Mouse (Mus musculus) left cerebral cortex, postnatal 25 days (tissue): ENCODE data around the gene Dmwd. TPM values are rescaled to one million over a fixed set of nuclear protein-coding genes. Genes with fewer than 3 reads are reported as not detected.
A peak's percentile ranks its signal among the peaks of the same experiment; 100 is the strongest.

Experiments
- DNase-seq, 2 experiments: peaks; one replicate each; pipeline ENCODE4 v3.0.0; 2022; ENCODE audit warnings: low spot score in 2 of 2, mixed read lengths in 1 of 2
- intact Hi-C: fragments of 180-260 bp; cut with DNase I; formaldehyde crosslinking; loops from one replicate; pipeline ENCODE4 v1.15.1; 2025
- total RNA-seq, 2 experiments: library from RNA; stranded (reverse); gene quantifications; 2 replicates each; pipeline ENCODE4 v1.2.3; 2021

Gene Dmwd
- 100 to 1,000 TPM; 138 to 142 TPM for total RNA-seq

DNA sequence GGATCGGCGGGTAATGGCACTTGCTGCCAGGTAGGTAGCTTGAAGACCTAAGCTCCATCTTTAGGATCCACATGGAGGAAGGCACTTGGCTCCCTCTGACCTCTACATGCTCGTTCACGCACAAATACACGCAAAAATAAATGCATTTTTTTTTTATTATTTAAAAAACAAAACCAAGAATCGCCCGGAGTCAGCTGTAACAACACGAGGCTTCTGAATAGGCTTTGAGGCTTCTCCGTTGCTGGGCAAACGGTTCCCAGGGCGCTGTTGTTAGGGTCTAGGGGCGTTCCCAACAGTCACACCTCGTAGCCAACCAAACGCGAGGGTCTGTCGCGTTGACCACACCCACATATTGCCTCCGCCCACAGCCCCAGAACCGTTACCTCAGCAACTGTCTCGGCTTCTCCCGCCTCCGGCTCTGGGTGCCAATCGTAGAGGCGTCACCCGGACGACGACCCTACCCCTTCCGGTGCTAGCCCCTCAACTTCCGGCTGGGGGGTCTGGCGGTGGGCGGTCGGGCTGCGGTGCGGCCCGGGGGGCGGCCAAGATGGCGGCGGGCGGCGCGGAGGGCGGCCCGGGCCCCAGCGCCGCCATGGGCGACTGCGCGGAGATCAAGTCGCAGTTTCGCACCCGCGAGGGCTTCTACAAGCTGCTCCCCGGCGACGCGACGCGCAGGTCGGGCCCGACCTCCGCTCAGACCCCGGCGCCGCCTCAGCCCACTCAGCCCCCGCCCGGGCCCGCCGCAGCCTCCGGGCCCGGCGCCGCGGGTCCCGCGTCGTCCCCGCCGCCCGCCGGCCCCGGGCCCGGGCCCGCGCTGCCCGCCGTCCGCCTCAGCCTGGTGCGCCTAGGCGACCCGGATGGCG is at the start of gene Dmwd:
Gene Dmwd, plus strand, starts transcription at position 505 of the 863 bp plus-strand sequence.
- intact Hi-C loops = no loop called here
- DNase-seq = peak; percentile 95 to 98

DNA sequence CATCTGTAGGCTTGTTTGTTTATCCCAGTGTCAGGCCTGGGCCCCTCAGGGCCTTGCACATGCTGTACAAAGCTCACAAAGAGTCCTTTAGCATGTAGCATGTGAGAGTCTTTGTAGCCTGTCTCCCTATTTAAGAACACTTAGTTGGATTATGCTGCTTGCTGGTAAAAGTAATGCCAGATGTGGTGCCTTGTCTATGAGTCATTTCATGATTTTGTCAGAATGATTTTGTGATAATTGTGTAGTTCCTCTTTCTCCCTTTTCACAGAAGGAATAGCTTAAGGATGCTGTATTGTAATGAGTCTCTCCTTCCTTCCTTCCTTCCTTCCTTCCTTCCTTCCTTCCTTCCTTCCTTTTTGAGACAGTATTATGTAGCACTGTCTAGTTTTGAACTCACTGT is 48.0 kb upstream of the Dmwd start:
- intact Hi-C loops = no loop called here

DNA sequence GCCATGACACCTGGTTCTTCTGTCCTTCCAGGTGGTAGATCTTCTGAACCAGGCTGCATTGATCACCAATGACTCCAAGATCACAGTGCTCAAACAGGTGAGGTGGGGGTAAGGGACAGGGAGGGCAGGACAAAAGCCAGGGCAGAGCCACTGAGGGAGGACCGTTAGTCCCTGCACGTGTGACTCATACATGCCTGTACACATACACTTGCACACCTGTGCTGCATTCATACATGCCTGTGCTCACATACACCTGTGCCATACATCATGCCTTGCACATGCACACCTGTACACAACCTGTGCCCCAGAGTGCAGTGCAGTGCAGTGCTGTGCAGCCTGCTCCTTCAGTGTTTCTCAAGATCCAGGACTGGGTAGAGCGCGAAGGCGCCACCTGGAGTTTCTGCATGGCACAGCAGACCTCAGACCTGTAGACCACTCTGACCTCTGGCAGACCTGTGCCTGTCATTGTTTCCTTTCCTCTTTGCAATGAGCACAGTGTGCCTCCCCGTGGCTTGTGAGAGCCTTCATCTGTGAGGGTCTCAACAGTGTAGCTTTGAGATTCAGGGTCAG is 46.9 kb upstream of the Dmwd start:
- intact Hi-C loops = no loop called here
- DNase-seq = peak in 1 of 2 experiments; percentile 42

More for the DNA sequence above, 48.0 kb upstream of the Dmwd start:
- no peak for DNase-seq

DNA sequence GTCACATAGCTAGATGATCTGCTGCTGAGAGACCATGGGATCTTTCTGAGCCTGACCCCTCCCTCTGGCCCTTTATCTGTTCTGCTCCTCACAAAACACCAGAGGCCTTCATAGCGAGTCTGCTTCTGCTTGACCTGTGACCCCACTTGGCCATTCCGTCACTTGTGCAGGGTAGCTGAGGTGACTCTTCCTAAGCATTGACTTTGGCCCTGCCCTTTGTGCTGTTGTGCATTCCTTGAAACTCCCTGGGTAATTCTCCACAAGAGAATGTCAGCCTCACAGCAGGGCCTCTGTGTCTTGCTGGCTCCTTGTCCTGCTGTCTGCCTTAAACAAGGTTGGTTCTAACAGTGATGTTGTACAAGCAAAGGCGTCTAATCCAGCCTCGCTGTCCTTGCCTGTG is 44.4 kb upstream of the Dmwd start:
- no peak for DNase-seq
- intact Hi-C loops = no loop called here

DNA sequence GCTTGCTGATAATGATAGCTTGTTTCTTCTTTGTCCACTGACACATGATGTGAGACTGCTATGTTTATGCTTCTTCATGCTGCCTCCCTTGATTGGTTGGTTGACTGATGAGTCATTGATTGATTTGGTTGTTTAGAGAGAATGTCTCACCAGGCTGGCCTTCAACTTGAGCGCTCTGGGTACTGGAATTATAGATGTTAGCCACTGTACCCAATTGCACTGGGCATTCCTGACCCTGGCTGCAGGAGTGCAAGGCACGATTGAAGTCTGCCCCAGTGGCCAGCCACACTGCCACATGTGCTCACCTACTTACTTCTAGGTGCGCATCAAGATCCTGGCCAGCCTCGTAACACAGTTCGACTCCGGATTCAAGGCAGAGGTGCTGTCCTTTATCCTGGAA is 31.4 kb upstream of the Dmwd start:
- intact Hi-C loops = no loop called here
- DNase-seq = no peak

DNA sequence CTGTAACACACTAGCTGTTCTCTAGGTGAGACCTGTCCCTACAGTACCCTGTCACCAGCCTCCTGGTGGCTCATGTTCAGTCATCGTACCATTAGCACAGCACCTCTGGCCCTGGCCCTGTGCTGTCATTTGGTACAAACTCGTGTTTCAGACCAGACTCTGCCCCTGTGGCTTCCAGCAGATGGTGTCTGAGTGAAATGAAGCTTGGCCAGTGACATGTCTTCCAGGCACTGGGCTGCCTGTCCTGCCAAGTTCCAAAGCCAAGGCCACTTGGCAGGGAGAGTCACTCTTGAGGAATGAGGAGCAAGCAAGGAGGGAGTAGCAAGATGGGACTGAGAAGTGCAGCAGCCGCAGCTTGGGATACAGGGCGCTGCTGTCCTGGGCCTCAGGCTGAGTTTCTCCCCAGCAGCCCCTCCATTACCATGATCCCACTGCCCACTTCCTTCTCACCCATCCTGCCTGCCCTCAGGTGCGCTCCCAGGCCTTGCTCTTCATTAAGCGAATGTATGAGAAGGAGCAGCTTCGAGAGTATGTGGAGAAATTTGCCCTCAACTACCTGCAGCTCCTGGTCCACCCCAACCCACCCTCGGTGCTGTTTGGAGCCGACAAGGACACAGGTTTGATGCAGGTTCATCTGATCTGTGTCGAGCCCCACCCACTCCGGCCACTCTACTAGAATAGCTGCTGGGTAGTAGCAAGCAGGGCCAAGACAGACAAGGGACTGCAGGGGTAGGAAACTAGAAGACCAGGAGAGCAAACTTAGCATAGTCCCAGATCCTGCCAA is 29.5 kb upstream of the Dmwd start:
- intact Hi-C loops = no loop called here
- no peak for DNase-seq

DNA sequence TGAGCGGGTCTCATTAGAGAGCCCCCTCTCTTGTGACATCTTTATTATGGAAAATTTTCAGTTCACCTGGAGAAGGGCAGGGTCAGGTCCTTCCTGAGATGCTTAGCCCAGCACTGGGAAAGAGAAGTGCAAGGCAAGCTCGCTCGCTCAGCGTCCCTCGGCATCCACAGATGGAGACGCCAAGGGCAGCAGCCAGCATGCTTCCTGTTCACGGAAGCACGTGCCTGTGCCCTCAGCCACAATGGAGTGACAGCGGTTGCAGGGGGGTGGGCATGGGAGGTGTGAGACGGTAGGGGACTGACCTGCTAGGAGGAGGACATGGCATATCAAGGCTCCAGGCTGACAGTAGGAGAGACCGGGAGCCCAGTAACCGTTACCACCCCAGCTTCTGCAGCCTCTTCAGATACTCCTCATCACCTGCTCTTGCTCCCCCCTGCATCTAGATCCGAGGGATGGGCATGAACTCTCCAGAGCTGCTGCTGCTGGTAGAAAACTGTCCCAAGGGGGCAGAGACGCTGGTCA is 28.0 kb upstream of the Dmwd start:
- intact Hi-C loops = no loop called here
- DNase-seq = no peak

DNA sequence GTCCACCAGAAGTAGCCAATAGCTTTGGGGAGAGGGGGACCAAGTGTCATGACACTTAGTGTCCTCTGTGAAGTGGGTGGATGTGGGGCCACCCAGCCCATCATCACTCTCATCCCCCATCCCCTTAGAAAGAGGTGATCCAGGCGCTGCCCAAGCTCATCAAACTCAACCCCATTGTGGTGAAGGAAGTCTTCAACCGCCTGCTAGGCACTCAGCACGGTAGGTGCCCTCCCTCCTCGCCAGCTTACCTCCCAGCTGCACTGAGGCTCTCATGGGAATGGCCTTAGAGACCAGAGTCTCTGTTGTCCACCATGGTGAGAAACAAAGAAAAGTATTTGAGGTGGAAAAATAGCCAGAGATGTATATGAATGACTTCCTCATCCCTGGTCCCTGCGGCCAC is 26.8 kb upstream of the Dmwd start:
- no peak for DNase-seq
- intact Hi-C loops = no loop called here

DNA sequence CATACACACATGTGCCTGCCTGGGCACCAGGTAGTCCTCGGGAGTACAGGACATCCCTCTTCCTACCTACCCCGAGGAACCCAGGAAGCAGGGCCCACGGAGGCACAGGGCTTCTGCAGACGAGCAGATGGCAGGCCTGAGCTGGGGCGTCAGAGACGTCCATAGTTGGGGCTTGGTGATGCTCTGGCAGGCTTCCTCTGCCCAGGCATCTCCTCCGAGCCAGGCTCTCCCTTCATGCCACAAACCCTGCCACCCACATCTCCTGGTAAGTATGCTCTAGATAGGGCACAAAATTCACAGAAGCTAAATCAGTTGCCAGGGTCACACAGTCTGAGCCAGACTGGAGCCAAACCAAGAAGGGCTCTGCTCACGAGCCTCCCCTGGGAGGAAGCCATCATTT is 25.9 kb upstream of the Dmwd start:
- intact Hi-C loops = no loop called here
- peak in 1 of 2 experiments; percentile 68 for DNase-seq

DNA sequence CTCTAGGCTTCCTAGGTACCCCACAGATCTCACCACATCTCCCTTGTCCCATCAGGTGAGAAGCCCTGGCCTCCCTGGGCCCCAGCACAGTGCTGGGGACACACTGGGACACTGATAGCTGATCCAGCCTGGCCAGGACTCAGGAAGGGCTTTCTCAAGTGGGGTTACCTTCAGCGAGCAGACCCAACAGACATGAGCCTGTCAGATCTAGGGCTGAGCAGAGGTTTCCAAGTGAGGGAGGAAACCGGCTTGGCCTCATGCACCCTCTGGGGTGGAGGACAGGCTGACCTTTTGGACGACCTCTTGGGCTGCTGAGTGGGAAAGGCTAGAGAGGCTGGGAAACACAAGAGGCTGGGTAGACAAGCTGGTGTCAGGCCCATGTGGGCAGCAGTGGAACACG is 24.9 kb upstream of the Dmwd start:
- no peak for DNase-seq
- intact Hi-C loops = no loop called here

DNA sequence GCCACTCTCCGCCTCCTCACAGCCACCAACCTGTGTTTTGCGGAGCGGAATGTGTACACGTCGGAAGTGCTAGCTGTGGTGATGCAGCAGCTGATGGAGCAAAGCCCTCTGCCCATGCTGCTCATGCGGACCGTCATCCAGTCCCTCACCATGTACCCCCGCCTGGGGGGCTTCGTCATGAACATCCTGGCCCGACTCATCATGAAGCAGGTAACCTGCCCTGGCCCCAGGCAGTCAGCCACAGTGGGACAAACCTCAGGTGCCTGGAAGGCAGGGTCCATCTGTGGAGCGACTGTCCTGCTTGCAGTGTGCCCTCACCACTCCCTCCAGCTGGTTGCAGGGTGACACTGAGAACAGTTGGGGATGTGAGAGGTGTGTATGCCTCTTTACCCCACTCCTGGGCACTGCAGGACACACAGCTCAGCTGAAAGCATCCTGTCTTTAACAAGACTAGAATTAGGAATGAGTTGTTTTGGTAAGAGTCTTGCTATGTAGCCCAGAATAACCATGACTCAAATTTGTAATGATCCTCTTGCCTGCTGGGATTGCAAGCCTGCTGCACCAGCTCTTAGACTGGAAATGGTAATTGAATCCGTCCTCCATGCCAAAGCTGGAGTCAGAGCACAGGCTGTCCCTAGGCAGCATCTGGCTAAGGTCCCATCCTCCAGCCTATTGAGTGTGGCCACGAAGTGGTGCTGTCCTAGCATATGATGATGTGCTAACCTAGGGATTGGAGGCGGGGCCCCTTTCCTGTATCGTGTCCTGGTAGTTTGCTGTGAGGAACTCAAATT is 23.5 kb upstream of the Dmwd start:
- intact Hi-C loops = no loop called here

DNA sequence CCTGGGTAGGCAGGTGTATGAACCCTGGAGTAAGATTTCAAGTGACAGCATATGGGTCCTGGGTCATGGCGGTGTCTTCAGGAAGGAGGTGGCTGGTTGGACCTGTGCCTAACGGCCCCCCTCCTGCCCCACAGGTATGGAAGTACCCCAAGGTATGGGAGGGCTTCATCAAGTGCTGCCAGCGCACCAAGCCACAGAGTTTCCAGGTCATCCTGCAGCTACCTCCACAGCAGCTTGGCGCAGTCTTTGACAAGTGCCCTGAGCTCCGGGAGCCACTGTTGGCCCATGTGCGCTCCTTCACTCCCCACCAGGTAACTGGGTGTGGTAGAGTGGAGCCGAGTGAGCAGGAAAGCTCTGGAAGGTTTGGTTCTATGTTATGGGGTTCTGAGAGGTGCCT is 22.9 kb upstream of the Dmwd start:
- DNase-seq = no peak
- intact Hi-C loops = no loop called here

More for the DNA sequence above, 23.5 kb upstream of the Dmwd start:
- DNase-seq = peak; percentile 64 to 84

DNA sequence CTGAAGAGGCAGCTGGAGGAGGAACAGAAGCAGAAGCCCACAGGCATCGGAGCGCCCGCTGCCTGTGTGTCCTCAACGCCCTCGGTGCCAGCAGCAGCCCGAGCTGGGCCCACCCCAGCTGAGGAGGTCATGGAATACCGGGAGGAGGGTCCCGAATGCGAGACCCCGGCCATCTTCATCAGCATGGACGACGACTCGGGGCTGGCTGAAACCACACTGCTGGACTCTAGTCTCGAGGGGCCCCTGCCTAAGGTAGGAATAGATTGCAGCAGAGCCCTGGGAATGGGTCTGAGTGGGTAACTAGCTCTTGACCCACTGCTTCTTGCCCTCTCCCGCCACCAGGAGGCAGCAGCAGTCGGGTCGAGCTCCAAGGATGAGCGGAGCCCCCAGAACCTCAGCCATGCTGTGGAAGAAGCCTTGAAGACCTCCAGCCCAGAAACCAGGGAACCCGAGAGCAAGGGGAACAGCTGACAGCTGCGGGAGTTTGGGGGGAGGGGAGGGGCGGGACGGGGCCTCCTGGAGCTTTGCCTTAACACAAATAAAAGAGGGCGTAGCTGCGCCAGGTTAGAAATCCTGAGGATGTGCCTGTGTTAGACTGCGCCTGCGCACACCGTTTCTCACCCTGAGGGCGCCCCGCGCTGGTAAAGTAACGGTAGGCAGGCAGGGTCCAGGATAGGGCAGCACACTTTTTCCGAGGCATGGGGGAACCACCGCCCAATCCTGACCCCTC is 21.8 kb upstream of the Dmwd start, which contains the start of gene Rsph6a:
Gene Rsph6a, plus strand, starts transcription at position 644 of the 730 bp plus-strand sequence.
- no peak for DNase-seq
- intact Hi-C loops = no loop called here

DNA sequence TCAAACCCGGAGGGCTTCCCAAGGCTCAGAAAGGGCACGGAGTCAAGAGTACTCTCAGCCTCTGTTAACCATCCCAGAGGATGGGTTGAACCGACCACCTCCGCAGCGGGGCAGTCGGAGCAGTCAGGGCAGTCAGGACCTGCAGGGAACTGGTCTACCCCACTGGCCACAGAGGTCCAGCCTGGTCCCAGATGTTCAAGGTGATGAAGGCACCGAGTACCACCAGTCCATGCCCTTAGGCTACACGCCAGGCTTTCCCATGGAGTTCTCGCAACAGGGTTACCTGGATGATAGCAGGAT is 21.3 kb upstream of the Dmwd start:
- intact Hi-C loops = no loop called here
- no peak for DNase-seq

DNA sequence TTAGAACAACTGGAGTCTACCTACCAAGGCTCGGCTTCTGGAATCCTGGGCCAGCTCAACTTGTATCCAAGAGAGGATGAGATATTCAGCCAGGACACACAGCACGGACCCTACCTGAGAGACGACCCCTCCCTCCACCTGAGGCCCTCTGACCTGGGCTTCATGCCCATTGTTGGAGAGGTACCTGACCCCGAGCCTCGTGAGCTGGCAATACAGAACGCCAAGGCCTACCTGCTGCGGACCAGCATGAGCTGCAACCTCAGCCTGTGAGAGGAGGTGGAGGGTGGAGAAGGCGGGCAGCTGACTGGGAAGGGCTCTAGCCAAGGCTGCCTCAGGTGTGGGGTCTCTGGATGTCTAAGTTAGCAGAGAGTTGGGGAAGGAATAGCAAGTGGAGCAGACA is 20.9 kb upstream of the Dmwd start:
- DNase-seq = no peak
- intact Hi-C loops = no loop called here

DNA sequence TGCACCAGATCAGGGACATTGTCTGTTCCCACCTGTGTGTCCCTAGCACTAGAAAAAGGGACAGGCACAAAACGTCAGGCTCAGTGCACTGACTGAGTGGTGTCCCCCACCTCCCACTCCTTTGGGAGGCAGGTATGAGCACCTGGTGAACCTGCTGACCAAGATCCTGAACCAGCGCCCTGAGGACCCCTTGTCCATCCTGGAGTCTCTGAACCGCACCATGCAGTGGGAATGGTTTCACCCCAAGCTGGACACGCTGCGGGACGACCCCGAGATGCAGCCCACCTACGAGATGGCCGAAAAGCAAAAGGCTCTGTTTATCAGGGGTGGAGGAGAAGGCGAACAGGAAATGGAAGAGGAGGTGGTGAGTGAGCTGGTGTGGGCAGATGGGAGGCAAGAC is 18.6 kb upstream of the Dmwd start:
- intact Hi-C loops = no loop called here
- no peak for DNase-seq

DNA sequence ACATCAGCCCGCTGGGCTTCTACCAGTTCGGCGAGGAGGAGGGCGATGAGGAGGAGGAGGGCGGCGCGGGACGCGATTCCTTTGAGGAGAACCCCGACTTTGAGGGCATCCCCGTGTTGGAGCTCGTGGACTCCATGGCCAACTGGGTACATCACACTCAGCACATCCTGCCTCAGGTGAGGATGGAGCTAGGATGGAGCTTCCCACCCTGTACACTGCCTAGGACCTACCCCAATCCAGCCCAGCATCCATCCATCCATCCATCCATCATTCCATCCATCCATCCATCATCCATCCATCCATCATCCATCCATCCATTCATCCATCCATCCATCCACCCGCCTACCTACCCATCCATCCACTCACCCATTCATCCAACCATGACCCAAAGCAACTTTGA is 10.1 kb upstream of the Dmwd start:
- intact Hi-C loops = no loop called here
- no peak for DNase-seq

DNA sequence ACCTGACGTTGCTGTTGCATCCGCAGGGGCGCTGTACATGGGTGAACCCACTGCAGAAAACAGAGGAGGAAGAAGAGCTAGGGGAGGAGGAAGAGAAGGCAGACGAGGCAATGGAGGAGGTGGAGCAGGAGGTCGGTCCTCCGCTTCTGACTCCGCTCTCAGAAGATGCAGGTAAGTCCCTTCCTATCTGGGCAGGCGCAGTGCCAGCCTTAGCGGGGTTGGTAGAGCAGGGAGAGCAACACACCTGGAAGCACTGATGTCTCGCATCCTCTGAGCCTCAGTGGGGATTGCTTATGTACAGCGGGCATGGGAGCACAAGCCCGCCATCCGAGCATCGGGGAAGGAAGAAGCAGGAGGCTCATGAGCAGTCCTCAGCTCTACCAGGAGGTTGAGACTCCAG is 9.0 kb upstream of the Dmwd start:
- no peak for DNase-seq
- intact Hi-C loops = no loop called here

DNA sequence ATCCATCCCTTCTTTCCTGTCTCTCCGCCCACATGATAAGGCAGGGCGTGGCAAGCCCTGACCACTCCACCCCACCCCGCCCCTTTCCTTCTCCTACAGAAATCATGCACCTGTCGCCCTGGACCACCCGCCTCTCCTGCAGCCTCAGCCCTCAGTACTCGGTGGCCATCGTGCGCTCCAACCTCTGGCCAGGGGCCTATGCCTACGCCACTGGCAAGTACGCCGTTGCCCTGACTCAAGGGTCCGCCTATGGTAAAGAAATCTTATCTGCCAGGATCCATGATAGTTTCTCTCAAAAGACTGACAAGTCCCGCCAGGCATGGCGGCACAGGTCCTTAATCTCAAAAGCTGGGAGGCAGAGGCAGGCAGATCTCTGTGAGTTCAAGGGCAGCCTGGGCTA is 8.1 kb upstream of the Dmwd start:
- DNase-seq = no peak
- intact Hi-C loops = no loop called here
